Mouse (Mus musculus) urinary bladder, adult 18-20 months (tissue): ENCODE measurements around the gene Pigb.

Source experiments
- DNase-seq, 2 experiments: peaks; one replicate each; pipeline ENCODE4 v3.0.0; 2022; ENCODE audit warnings: low spot score in 2 of 2, mixed read lengths in 2 of 2

Gene Pigb

DNA sequence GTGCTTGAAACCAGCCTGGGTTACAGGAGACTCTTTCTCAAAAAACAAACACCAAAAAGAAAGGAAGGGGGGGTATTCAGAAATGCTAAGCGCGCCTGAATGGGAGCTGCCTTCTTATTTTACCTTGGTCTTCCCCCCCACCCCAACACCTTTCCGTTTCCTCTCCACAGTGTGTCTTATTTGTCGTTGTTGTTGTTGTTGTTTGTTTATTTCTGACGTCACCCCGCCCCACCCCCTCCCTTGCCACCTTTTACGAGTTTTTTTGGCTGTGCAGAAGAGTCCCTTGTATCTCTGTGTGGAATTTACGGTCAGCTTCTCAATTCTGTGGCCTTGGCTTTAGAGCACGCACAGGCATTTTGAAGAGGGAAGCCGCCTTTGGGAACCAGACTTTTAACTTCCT lies 5.5 kb upstream of the Pigb start:
- DNase-seq, result no peak

DNA sequence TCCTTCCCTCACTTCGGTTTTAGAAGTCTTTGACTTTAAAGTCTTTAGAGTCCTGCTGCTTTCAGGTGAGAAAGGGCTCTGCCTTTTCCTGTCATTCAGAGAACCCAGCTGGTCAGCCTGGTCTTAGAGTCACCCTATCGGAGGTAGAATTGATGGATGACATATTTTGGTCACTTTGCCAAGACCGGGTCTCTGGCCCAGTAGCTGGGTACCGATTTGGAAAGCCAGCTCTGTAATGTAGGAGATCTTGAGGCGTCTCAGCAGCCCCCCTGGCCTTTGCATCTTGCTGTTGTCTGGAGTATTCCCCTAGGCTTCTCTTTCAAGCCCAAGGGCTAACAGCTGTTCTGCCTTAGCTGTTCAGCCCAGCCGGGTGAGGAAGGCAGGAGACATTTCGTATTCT lies 5.0 kb upstream of the Pigb start:
- no peak for DNase-seq

DNA sequence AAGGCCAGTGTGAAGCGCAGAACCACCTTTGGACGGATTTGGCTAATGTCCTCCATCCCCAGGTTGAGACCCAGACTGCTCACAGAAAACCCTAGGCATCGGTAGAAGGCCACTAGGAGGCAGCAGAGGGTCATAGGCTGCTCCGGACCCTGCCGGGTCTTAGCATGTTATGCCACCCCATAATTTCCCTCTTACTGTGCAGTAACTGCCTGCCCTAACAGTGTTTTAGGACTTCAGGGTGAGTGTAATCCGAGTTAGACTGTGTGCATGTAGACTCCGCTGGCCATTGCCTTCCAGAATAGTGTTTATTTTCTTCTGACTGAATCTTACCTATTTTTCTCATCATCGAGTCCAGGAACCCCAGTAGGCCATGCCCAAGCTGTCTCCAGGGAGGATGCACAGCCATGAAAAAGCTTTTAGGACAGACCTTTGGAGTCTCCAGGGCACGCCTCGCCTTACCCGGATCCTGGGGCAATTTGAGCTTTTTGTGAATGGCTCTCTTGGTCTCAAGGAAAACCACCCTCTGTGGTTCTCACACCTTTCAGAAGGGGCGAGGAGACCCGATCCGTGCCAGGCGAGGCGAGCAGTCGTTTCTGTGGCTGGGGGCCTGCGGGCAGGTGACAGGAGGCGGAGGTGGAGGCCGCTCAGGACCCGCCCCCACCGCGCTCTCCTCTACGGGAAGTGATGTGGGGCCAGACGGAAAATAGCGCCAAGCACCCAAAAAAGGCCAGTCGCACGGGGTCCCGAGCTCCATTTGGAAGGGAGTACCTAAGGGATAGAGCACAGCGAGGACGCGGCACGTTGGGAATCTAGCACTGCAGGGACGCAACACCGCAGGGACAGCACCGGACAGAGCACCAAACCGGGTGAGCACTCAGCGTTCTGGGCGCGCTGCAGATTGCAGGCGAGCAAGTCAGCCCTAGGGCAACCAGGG lies 4.2 kb upstream of the Pigb start, which contains the start of gene Rab27a:
Gene Rab27a, plus strand, starts transcription at position 709 of the 934 bp plus-strand sequence.
- peak; percentile 65 to 67 for DNase-seq

DNA sequence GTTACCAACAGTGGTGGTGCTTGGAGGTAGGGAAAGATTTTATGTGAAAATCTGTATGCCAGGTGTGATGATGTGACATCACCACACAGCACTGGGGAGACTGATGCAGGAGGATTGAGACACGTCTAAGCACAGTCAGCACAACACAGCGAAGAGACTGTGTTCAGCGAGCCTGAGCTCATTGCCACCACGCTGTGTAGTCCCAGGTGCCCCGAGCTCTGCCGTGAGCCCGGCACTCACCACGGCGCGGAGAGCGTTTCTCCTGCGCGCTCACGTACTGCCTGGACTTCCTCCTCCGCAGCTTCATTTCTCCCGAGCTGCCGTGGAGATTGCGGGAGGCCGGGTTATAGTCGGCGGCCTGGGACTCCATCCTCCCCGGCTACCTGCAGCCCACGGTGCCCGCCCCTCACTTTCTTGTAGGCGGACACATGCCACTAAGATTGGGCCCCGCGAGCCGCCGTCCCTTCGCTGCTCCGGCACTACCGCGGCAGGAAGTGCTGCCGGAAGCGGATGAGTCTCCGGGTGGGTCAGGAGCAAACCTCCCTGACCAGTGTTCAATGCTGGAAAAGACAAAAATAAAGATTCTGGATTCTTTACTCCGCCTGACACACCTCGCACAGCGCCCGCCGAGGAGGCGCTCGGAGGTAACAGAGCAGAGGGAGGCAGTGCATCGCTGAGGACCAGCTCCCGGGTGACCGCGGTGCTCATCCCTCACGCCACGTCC lies 794 bp downstream of the Pigb start:
- peak; percentile 86 to 90 for DNase-seq

DNA sequence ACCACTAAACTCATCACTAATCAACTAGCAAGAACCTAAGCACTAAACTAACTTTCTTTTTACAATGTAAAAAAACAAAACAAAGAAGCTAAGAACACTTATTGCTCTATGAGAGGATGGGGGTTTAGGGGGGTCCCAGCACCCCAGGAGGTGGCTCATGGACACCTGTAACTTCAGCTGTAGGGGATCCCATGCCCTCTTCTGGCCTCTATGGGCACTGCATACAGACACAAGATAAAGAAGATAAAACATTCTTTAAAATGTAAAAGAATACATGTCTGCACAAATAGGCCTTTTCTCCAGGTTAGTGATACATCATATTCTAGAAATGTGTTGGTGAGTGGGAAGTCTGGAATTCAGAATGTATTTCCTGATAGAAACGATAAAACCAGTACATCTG lies 6.8 kb downstream of the Pigb start:
- DNase-seq, result no peak

DNA sequence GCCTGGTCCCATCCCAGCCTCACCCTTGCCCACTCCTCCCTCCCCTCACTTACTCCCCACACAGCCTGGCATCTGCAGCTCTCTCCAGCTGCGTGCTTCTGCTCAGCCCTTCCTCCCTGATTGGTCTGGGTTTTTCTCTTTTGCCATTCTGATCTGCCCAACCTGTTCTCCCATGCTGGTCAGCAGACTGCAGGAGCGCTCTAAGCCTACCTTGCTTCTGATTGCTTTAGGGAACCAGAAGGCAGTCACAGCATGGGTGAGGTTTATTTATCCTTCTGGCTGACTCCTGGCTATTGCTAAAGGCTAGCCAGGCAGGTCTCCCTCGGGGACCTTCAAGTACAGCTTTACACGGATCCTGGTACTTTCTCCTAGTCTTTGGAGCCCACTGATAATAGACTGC lies 8.8 kb downstream of the Pigb start:
- DNase-seq, result no peak

DNA sequence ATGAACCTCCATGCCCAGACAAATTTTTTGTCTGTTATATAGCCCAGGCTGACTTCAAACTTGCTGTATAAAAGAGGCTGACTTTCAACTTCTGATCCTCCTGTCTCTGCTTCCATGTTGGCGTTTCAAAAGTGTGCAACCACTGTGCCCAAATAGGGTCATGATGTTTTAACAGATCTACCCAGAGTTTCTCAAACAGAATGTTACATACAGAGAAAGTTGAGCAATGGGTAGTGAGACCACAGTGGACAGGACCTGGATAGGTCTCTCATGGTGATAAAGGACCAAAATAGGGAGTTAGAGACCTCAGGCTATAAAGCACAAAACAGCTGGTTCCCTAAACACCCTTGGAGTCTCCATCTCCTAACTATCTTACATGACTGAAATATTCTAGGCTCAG lies 9.7 kb downstream of the Pigb start:
- DNase-seq, result no peak

DNA sequence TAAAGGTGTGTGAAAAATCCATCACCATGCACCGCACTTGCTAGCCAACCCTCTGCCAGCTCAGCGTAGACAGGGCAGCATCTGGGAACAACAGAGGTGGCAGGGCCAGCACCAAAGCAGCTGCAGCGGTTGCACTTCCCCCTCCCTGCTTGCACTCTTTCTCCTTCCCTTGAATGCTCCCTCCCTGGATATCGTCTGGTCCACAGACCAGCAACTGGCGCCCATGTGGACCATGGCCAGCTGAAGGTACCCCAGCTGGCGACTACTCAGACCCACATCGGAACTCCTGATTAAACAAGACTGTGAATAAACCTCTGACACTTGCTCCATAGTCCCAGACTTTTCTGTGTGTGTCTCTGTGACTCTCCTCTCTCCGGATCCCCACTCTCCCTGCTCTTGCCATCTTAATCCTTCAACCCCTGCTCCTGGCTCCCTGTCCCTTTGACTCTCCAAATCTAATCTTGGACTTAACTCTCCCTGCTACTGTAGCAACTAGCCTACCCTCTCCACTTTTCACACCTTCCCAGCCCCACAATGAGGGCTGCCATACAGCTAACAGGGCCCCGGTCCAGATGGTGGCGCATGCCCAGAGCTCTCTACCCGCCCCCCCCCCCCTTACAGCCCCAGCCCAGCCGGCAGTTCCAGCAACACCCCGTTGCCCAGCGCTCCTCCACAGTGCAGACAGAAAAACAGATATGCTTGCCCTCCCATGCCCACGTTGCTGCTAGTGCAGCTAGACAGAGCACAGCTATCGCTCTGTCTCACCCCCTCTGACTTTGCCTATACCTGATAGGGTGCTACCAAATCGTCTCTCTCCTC lies 14.2 kb downstream of the Pigb start:
- DNase-seq, result no peak

DNA sequence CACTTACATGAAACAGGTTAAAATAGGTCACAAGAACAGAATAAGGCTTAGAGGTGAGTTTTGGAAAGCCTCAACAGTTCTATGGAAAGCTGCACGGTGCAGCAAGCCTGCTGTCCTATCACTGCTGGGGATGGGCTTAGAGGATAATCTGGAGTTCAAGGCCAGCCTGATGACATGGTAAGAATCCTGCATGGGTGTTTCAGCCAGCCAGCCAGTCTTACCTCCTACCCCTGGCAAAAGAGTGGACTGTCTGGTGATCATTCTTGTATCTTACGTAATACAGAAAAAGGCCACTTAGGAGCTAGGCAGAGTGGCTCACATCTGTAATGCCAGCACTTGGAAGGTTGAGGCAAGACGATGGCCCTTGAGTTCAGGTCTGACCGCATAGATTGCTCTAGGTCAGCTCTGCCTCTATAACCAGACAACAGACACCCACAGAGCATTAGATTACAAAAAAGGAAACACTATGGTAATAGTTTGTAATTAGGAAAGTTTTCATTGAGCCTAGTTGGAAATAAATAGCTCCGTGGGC lies 19.5 kb downstream of the Pigb start:
- no peak for DNase-seq

DNA sequence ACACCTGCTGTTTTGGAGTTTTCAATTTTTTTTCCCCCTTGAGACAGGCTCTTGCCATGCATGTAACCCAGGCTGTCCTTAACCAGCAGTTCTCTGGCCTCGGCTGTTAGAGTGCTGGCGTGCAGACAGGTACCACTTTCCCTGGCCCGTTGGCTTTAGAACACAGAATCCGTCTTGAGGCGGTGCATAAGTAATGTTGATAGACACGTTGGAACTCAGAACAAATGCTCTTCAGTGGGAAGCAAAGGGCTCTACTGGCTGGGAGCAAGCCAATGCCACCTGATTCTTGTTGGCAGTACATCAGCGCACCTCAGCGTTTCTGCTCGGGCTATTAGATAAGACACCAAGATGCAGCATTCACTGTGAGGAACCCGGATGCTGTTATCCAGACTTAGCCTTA lies 20.3 kb downstream of the Pigb start:
- no peak for DNase-seq

DNA sequence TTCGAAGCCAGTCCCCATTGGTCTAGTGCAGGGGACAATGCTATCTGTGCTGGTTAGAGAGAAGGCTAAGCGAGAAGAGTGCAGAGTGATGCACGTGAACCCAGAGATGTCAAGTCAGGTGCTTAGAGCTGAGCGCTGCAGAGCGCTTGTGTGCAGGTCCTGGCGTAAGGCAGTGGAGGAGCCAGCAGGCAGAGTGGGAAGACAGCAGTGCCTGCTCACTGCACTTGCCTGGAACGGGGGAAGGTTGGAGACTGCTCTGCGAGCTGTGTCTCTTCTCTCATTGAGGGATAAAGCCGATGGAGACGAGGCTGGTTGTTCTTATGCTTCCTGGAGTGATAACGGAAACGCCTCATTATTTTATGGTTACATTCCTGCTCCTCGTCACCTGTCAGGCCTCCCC lies 25.5 kb downstream of the Pigb start:
- no peak for DNase-seq

DNA sequence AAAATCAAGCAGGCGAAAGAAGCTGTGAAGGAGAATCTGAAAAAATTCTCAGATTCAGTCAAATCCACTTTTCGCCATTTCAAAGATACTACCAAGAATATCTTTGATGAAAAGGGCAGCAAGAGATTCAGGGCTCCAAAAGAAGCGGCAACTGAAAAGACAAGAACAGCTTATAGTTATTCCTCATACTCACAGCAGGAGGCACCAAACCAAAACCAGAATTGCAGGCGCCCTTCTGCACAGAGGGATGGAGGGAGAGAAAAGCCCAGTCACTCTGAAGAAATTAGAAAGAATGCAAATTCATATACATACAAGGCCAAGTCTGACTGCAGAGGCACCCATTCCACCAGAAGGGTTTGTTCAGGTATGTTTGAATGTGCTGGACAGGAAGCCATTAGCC lies 27.5 kb downstream of the Pigb start:
- DNase-seq, result no peak

DNA sequence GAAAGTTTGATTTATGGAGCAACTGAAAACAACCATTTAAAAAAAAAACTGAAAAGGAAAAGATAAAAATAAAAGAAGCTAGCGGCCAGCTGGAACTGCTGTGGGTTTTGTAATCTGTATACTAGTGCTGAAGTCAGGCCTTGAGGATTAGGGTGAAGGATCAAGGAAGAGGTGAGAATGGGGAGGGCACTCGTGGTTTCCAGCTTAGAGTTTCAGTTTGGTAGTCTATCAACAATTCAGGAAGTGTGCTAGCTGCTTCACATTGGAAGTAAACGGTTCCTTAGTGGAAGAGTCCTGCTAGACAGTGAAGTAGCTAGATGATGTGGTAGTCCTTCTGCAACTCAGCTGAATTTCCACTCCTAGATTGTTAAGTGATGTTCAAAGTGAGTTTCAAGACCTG lies 31.8 kb downstream of the Pigb start:
- DNase-seq, result no peak

DNA sequence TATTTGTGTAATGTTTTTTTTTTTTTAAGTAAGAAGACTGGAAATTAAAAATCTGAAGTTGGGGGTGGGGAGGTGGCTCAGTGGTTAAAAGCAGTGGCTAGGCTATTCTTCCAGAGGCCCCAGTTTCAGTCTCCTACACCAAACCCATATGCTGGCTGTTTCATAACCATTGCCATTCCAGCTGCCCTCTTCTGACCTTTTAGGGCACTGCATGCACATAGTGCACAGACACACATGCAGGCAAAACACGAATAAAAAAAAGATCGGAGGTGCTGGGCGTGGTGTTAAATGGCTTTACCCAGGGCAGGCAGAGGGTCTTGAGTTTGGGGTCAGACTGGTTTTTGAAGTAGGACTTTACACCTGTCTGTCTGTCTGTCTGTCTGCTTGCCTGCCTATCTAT lies 34.0 kb downstream of the Pigb start:
- DNase-seq, result no peak

DNA sequence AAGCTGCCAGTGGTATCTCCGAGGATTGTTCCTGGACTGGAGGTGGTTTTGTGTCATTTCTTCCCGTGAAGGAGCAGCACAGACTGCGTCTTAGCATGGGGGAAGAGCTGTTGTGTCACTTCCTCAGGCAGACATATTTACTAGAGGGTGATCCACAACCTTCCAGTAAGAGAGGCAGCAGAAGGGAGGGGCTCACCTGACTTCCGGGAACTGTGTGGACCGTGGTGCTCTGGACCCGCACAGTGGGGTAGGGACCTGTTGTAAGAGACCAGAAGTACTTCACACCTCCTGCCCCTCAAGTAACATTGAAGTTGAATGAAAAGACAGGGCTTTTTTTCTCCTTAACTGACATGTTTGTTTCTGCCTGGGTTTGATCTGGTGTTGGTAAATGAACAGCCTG lies 35.1 kb downstream of the Pigb start:
- DNase-seq, result no peak

DNA sequence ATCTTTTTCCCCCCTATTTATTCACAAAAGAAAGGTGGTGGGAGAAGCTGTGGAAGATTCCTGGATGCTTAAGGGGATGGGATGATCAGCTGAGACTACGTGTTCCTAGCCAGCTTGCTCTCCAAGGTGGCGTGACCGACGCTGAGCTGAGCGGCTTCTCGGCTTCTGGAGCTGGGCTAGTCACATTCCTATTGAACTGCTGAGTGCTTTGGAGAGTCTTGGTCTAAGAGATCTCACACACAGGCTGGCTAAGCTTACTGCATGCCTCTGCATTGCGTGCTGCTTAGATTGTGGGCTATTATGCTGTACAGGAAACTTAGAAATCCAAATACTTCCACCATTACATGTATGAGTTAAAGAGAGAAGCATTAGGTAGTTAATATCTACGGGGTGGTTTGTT lies 36.1 kb downstream of the Pigb start:
- no peak for DNase-seq

DNA sequence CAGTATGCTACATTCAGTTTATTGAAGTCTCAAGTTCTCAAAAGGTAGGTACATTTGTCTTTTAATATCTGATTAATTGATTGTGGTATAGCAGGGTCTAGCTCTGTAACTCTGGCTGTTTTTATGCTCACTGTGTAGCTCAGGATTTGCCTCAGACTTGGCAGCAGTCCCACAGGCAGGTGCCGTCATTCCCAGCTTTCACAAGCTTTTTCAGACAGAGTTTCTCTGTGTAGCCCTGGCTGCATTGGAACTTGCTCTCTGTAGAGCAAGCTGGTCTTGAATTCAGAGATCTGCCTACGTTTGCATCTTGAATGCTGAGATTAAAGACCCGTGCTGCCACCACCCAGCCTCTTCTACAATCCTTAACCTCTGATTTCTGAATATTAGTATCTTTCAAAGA lies 38.0 kb downstream of the Pigb start:
- no peak for DNase-seq

DNA sequence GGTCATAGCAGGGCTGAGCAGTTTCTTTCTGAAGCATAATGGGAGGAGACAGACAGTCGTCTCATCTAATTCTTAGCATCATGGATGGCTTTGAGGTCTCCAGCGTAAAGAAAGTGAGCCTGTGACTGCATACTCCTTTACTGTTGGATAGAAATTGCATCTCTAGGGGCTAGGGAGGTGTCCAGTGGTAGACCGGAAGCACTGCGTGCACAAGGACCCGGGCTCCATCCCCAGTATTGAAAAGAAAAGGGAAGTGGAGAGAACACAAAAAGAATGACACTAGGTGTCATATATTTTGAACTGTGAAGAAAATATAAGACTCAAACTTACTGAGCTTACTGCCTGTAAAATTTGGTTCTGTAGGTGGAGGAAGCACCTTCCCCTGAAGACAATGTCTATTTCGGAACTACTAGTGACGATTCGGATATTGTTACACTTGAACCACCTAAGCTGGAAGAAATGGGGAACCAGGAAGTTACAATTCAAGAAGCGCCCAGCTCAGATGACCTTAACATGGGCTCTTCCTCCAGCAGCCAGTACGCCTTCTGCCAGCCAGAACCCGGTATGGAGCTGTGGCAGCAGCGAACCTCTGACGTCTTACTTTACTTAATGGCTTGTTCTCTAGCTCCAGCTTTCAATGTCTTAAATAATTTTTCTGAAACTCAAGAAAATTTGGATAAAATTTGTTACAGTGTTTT lies 38.7 kb downstream of the Pigb start:
- DNase-seq, result no peak

DNA sequence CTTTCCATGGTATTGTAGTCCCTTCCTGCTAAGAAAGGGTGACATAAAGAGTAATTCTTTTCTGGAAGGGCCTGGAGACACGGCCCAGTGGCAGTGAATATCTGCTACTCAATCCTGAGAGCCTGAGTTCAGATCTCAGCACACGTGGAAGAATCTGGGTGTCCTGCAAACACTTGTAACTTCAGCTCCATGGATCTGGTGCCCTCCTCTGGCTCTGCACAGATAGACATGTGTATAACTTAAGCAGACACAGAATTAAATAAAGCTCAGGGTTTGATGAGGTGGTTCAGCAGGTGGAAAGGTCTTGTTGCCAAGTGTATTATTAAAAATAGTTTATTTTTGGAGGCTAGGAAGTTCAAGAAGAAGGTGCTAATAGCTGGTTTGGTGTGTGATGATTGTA lies 39.7 kb downstream of the Pigb start:
- no peak for DNase-seq

DNA sequence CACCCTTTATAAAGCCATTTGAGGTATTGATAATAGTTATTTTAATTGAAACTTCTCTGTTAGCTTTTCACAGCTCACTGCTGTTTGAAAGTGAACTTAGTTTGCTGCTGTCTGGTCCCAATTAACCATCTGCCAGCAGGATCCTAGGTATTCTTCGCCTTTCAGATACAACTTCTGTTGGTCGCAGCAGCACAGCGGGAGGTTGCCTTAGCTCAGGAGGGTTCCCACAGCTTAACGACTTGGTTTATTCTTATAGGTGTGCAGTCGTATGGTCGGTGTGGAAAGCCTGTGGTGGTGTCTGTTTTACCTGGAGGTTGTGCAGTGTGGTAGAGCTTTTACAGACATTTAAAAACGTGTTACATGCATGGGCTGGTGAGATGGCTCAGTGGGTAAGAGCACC lies 43.4 kb downstream of the Pigb start:
- no peak for DNase-seq

DNA sequence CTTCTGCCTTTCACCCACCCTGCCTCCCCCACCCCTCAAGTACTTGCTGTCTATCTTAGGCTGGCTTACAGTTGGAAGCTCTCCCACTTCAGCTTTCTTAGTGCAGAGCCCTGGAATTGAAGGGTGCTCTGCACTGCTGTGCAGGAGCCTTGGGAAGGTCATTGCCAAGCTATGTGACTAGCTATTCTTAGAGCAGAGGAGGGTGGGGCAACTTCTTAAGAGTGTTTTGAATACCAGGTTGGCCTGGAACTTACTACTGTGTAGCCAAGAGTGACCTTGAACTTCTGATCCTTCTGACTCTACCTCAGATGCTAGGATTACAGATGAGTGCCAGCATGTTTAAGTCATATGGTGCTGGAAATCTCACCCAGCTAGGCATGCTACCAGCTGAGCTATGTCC lies 44.0 kb downstream of the Pigb start:
- DNase-seq, result no peak
